Mouse (Mus musculus) kidney, adult 2 months (tissue): ENCODE measurements at regions not wholly inside any gene's neighbourhood (a gene's known extent, or its start where the extent isn't known, plus 50 kb on each side); places are given as distances from the start of the nearest gene placed in this dataset.

Experiments
- DNase-seq: peaks from one replicate; pipeline ENCODE4 v3.0.0; 2021
- H3K27ac ChIP-seq: fragments of 200-500 bp; 2 replicates; pipeline ENCODE4 v1.5.1; 2012; ENCODE audit warnings: low read depth, low read length, control low read depth, inconsistent platforms; ENCODE audit not compliant: insufficient read depth
- H3K27me3 ChIP-seq: fragments of 200-500 bp; replicated peaks from 2 replicates; pipeline ENCODE4 v1.6.1; 2012; ENCODE audit warnings: mild to moderate bottlenecking, moderate library complexity, low read length, inconsistent platforms; ENCODE audit not compliant: control insufficient read depth, insufficient read depth
- H3K36me3 ChIP-seq: fragments of 200-500 bp; 2 replicates; pipeline ENCODE4 v1.6.1; 2012; ENCODE audit warnings: mild to moderate bottlenecking, moderate library complexity, low read length, inconsistent platforms; ENCODE audit not compliant: control insufficient read depth, insufficient read depth
- H3K4me1 ChIP-seq: fragments of 200-500 bp; 2 replicates; pipeline ENCODE4 v1.6.1; 2011; ENCODE audit warnings: low read length; ENCODE audit not compliant: control insufficient read depth, insufficient read depth
- H3K4me3 ChIP-seq: fragments of 200-500 bp; 2 replicates; pipeline ENCODE4 v1.5.1; 2011; ENCODE audit warnings: mild to moderate bottlenecking, low read depth, low read length, control low read depth; ENCODE audit not compliant: insufficient read depth
- CTCF ChIP-seq: fragments of 200-500 bp; conservative IDR thresholded peaks from 2 replicates; pipeline ENCODE4 v1.5.1; 2011; ENCODE audit warnings: low read depth, mild to moderate bottlenecking, control low read depth, low read length, moderate library complexity, mixed read lengths; ENCODE audit not compliant: insufficient read depth, insufficient read length
- POLR2A ChIP-seq: fragments of 200-500 bp; IDR thresholded peaks from one replicate; pipeline ENCODE4 v1.6.1; 2011; ENCODE audit warnings: low read depth, low read length, control low read depth
- WGBS: fragments of 180-500 bp; shearing (Covaris S2); methylation state at CpG from one replicate; pipeline ENCODE4 v1.1.7; 2018; 5-methylcytosine and 5-hydroxymethylcytosine counted together

DNA sequence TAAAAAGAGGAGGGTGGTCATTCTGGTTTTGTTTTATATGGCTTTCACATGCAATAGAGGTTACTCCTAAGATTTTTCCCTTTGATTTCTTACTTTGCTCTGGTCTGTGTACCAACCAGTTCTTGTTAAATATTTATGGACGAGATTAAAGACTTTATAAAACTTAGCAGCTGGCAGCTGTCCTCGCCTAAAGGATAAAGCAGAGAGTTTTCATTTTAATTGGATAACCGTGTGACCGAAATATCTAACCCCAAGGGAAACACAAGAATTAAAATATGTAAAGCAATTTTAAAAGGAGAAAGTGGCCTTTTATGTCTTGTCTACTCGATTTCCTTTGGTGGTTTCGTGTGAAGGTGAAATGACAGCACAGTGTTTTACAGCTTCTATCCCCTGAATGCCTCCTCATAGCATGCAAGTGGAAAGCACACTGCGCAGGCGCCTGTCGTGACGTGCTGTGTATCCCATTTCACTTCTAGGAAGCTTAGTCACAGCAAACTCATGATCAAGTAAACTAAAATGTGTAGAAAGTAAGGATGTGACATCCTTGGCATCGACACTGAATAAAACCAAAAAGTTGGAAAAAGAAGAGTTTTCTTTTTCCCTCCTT lies 167.4 kb upstream of the Ddx18 start:
- no peak overlapping the region for H3K27ac ChIP-seq
- H3K36me3 ChIP-seq, result no peaks in the 10 kb centered on the region
- TF ChIP-seq POLR2A (no peak), CTCF (no peak)
- WGBS, result 55% methylated on average over 11 of the region's 11 CpGs
- H3K4me3 ChIP-seq, result no peak overlapping the region
- H3K4me1 ChIP-seq, result no peaks in the 10 kb centered on the region
- H3K27me3 ChIP-seq, result no peaks in the 10 kb centered on the region
- no peak for DNase-seq

GRCm38 (mm10) chr1:121734456-121735112 lies 166.8 kb upstream of the Ddx18 start:
- TF ChIP-seq CTCF (no peak), POLR2A (no peak)
- 82% methylated on average over 3 of the region's 3 CpGs for WGBS
- Histone ChIP-seq H3K4me1 (no peaks in the 10 kb centered on the region), H3K4me3 (no peak overlapping the region), H3K36me3 (no peaks in the 10 kb centered on the region), H3K27me3 (no peaks in the 10 kb centered on the region), H3K27ac (no peak overlapping the region)
- no peak for DNase-seq

GRCm38 (mm10) chr1:121709317-121709860 lies 141.6 kb upstream of the Ddx18 start:
- Histone ChIP-seq H3K27me3 (no peaks in the 10 kb centered on the region), H3K4me1 (no peaks in the 10 kb centered on the region), H3K36me3 (no peaks in the 10 kb centered on the region), H3K27ac (no peak overlapping the region), H3K4me3 (no peak overlapping the region)
- WGBS, result 65% methylated on average over 9 of the region's 9 CpGs
- DNase-seq, result no peak
- TF ChIP-seq CTCF, result no peak

GRCm38 (mm10) chr1:121708301-121708700 lies 140.5 kb upstream of the Ddx18 start:
- no peak for DNase-seq
- Histone ChIP-seq H3K4me1 (no peaks in the 10 kb centered on the region), H3K4me3 (no peak overlapping the region), H3K27ac (no peak overlapping the region), H3K27me3 (no peaks in the 10 kb centered on the region), H3K36me3 (no peaks in the 10 kb centered on the region)
- 66% methylated on average over 10 of the region's 10 CpGs for WGBS
- TF ChIP-seq CTCF (no peak), POLR2A (no peak)

DNA sequence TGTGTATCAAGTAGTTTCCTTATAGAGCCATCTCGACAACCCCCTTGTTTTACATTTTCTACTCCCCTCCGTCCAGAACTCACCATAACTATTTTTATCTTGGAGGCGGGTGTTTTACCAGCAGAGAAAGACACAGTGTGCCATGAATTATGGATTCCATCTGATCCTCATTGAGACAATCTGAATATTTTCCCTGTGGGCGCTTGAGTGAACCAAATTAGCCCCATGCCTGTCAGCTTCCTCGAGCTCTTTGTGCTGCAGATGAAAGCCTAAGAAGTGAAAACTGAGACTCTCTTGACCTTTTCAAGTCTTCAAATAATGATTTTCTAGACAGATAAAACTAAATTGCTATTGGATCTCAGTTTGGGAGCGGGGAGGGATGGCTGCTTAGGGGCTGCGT lies 134.0 kb upstream of the Ddx18 start:
- DNase-seq, result no peak
- WGBS, result 43% methylated on average over 7 of the region's 7 CpGs

GRCm38 (mm10) chr1:121653901-121654300 lies 86.1 kb upstream of the Ddx18 start:
- Histone ChIP-seq H3K4me3 (no peak overlapping the region), H3K27me3 (no peaks in the 10 kb centered on the region), H3K27ac (no peak overlapping the region), H3K4me1 (no peaks in the 10 kb centered on the region), H3K36me3 (no peaks in the 10 kb centered on the region)
- DNase-seq, result no peak
- no peak for TF ChIP-seq CTCF
- no peak for TF ChIP-seq POLR2A
- WGBS, result 88% methylated on average over 1 of the region's 1 CpGs

More for the DNA sequence above, 134.0 kb upstream of the Ddx18 start:
- Histone ChIP-seq H3K4me1 (no peaks in the 10 kb centered on the region), H3K27ac (no peak overlapping the region), H3K27me3 (no peaks in the 10 kb centered on the region), H3K36me3 (no peaks in the 10 kb centered on the region), H3K4me3 (no peak overlapping the region)
- TF ChIP-seq POLR2A, result no peak
- TF ChIP-seq CTCF, result no peak

- 89% methylated on average over 3 of the region's 3 CpGs for WGBS
- no peak for DNase-seq
Measured at GRCm38 (mm10) chr1:121650071-121650470, 82.3 kb upstream of the Ddx18 start.

More at GRCm38 (mm10) chr1:121650071-121650470, 82.3 kb upstream of the Ddx18 start:
- no peak overlapping the region for H3K4me3 ChIP-seq
- no peaks in the 10 kb centered on the region for H3K27me3 ChIP-seq
- H3K36me3 ChIP-seq, result no peaks in the 10 kb centered on the region
- no peaks in the 10 kb centered on the region for H3K4me1 ChIP-seq
- H3K27ac ChIP-seq, result no peak overlapping the region
- TF ChIP-seq CTCF, result no peak
- no peak for TF ChIP-seq POLR2A
